Mouse (Mus musculus) hindlimb bud, embryonic 11.5 days (tissue): ENCODE results near the gene Tmem177.

Experiments used
- DNase-seq: peaks from one replicate; pipeline ENCODE4 v3.0.0-alpha.2; 2012; ENCODE audit warnings: low read depth, low spot score; ENCODE audit errors: extremely low spot score

Tmem177 gene

GRCm38 (mm10) chr1:119891149-119891548 lies 21.9 kb downstream of the Tmem177 start:
- no peak for DNase-seq

DNA sequence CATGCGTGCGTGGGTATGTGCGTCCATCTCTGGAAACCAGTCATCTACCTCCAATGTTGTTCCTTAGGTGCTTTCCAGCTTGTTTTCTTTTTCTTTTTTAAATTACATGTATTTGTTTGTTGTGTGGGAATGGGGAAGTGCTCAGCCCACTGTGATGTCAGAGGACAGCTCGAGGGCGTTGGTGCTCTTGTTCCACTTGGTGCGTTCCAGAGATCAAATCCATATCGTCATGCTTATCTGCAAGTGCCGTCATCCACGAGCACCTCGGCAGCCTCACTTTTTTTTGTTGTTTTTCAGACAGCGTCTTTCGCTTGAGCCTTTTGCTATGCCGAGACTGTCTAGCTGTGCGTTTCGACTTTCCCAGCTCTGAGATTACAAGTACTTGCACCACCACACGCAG lies 23.7 kb downstream of the Tmem177 start:
- no peak for DNase-seq

DNA sequence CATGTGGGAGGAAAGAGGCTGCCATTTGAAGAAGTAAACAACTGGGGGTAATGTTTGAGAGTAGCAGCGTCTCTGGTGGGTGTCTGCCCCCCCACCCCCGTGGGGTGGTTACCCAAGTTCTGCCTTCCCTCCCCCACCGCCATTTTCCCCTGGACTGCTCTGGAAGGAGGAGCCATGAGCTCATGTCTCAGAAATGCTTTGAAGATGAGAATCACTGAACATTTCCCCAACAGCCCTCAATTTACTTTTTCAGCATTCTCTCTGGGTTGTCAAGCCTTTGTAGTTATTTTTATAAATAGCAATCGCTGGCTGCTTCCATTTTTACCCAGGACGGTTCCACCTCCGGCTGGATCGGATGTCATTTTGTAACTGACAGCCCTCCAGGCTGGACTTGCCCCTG lies 26.7 kb downstream of the Tmem177 start:
- no peak for DNase-seq

DNA sequence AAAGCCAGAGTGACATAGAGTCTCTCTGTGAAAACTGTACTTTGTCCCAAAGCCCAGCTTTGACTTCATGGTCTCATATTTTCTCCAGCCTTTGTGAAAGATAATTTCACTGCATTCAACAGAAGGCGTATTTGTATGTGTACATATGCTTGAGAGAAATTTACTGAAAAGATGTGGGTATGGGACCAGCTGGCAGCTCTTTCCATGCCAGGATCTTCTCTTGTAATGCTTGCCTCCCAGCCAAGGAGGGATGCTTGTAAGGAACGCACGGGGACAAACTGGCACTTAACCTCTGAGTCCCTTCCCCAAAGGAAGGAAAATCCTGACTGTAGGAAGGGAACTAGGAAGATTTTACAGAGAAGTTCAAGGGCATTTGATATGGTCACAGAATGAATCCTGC lies 28.7 kb downstream of the Tmem177 start:
- DNase-seq = no peak

DNA sequence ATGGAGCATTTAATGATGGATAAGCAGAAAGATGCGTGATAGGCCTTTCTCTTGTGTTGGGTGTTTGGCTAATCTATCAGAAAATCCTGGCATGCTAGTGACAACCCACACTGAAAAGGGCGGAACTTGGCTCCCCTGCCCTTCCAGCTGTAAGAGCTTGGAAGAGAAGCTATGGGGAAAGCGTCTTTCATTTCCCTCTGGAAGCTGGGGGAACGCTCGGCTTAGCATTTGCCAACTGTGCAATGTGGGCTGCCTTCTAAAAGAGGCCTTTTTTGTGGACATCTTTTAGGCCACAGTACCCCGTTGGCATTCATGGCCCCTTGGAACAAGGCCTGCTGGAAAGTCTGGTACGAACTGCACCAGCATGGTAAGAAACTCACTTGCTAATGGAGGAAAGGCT lies 34.1 kb downstream of the Tmem177 start:
- DNase-seq = no peak

DNA sequence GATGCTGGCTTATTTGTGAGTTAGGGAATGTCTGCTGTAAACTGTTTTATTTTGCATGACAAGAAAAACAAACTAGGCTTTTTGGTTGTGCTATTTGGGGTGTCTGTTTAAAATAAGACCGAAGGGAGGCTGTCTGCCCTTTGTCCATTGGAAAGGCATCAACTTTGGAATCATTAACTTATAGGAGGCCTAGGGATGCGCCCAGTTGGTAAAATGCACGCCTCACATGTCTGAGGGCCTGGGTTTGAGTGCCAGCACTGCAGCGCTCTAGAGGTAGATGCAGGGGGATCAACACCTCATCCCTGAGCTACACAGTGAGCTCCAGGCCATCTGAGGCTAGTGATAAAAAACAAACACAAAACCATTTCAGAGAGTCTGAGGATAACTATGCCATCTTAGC lies 35.5 kb downstream of the Tmem177 start:
- no peak for DNase-seq

GRCm38 (mm10) chr1:119868395-119869161 lies 44.4 kb downstream of the Tmem177 start:
- DNase-seq = no peak

- DNase-seq = no peak
Measured at GRCm38 (mm10) chr1:119867300-119867699, 45.7 kb downstream of the Tmem177 start.

DNA sequence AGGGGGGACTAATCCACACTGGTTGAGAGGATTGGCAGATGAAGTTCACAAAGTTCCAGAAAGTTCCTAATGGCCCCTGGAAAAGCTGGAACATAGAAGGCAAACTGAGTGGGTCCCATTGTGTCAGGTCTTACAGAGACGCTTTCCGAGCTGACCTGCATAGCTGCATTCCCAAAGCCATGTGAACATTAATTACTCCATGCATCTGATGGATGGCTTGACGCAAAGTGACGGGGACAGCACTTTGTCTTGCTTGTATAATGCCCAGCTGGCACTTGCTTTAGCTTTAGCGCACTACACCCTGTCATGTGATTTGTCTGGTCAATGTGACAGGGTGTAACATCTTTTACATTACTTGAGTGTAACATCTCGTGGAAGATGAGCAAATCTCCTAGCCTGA lies 47.7 kb downstream of the Tmem177 start:
- DNase-seq = no peak

- DNase-seq = no peak
Measured at GRCm38 (mm10) chr1:119863507-119864296, 49.3 kb downstream of the Tmem177 start.

- no peak for DNase-seq
Measured at GRCm38 (mm10) chr1:119859566-119859965, 53.4 kb downstream of the Tmem177 start.
